Mouse (Mus musculus): ENCODE data around the gene Jazf1. TPM values are rescaled to one million over a fixed set of nuclear protein-coding genes. Genes with fewer than 3 reads are reported as not detected.

The Jazf1 gene
- polyA plus RNA-seq, 1 experiment from 2014 or later, result 10.2 TPM

- H3K36me3 ChIP-seq (replicated peaks), result peaks cover 25% of the 10 kb centered on the region
- no peak overlapping the region for H3K9ac ChIP-seq
- no peaks in the 10 kb centered on the region for H3K9me3 ChIP-seq
- WGBS, result 98% methylated on average over 2 of the region's 2 CpGs
- no peaks in the 10 kb centered on the region for H3K4me1 ChIP-seq
- ATAC-seq (ENCODE audit: low FRiP score), result no peak
- H3K4me2 ChIP-seq, result no peak overlapping the region
- H3K27ac ChIP-seq, result no peak overlapping the region
- no peak overlapping the region for H3K4me3 ChIP-seq (replicated peaks)
- no peaks in the 10 kb centered on the region for H3K27me3 ChIP-seq
Observed at GRCm38 (mm10) chr6:52734630-52735029, 333.8 kb downstream of the Jazf1 start.

GRCm38 (mm10) chr6:52730338-52730737, 338.1 kb downstream of the Jazf1 start:
- Histone ChIP-seq H3K27ac (no peak overlapping the region), H3K9ac (no peak overlapping the region), H3K36me3 (replicated peaks) (peaks cover 20% of the 10 kb centered on the region), H3K27me3 (no peaks in the 10 kb centered on the region), H3K4me3 (replicated peaks) (no peak overlapping the region), H3K9me3 (no peaks in the 10 kb centered on the region), H3K4me1 (no peaks in the 10 kb centered on the region), H3K4me2 (no peak overlapping the region)
- no peak for ATAC-seq (ENCODE audit: low FRiP score)
- WGBS, result 78% methylated on average over 4 of the region's 4 CpGs

GRCm38 (mm10) chr6:52724805-52725439, 343.5 kb downstream of the Jazf1 start:
- H3K9me3 ChIP-seq, result no peaks in the 10 kb centered on the region
- no peaks in the 10 kb centered on the region for H3K27me3 ChIP-seq
- H3K27ac ChIP-seq, result no peak overlapping the region
- no peaks in the 10 kb centered on the region; the same call in 1 of the 2 replicates for H3K4me1 ChIP-seq
- H3K9ac ChIP-seq, result no peak overlapping the region
- WGBS, result 61% methylated on average over 8 of the region's 8 CpGs
- H3K36me3 ChIP-seq (replicated peaks), result peaks cover 20% of the 10 kb centered on the region
- no peak overlapping the region for H3K4me3 ChIP-seq (replicated peaks)
- no peak overlapping the region for H3K4me2 ChIP-seq
- ATAC-seq (ENCODE audit: low FRiP score), result no peak

Other genes with a start within 250 kb of the Jazf1 start
- 30.8 and 38.9 TPM in 2 replicates for gene Creb5, start 218.6 kb upstream of the Jazf1 start, polyA plus RNA-seq (2016; fragmentation: Nextera tagmentation; extraction: Ambion mirVana)